Mouse (Mus musculus) megakaryocyte, embryonic 14.5 days (primary cell): Measurements from ENCODE around the gene Bpgm.

Experiments used
- FLI1 ChIP-seq: IDR thresholded peaks from 2 replicates; pipeline ENCODE4 v1.6.1; 2012; ENCODE audit warnings: low read length, inconsistent platforms, mixed read lengths
- GATA1 ChIP-seq: IDR thresholded peaks from 3 replicates; pipeline ENCODE4 v1.6.1; 2012; ENCODE audit warnings: mixed read lengths, low read length, inconsistent platforms, borderline replicate concordance

GRCm38 (mm10) chr6:34443791-34444190, 32.2 kb upstream of the Bpgm start:
- TF ChIP-seq GATA1: no peak
- no peak for TF ChIP-seq FLI1
